In the genomic region with DNA sequence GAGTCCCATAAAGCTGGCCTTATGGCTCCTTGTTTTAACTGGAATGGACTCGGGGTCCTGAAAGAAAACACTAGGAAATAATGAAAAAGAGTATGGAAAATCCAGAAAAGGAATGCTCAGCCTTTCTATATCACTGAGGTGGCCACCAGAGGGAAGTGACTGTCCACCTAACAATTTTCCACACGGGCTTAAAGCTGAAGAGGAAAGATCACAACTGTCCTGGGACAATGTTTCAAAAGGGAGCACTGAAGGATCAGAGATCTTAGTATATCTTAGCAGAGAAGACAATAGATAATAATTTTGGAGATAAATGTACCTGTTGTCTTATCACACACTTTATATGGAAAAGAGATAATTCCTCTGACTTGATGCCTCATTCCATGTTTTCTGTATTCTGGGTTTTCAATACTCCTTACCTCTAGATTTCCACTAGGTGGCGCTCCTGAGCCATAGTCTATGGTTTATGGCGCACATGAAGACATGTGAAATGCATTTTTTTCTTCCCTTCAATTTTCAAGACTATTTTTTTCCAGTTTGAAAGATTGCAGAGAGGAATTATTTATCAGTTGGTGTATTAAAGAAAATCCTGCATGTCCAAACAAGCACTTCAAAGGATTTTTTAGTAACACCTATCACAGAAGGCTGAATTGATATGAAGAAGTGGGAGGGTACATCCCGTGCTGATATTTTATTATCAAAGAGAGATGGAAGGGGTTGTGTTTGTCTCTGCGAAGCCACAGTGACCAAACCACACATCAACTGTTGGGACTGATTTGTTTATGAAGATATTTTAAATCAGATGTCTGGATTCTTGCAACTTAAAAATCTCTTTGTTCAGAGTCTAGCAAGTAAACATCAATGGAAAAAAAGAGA, we compare ENCODE assay signal across 9 mouse cellular contexts.
A peak's percentile ranks its signal among the peaks of the same experiment; 100 is the strongest.
DNase-seq lines count a peak whose midpoint lies in the region; ATAC-seq and TF ChIP-seq lines count a peak whose summit lies in the region.
"Had no signal": no experiment of that assay in that cellular context is flagged by ENCODE, and none has a peak within 500 bp of the region (broad histone marks: within the 10 kb centered on the region; RNA-seq: fewer than 3 reads in every experiment).

No protein-coding gene starts in this region.

- DNase-seq in liver, result peak; percentile 59
- DNase-seq in c-Kit-negative CD71-positive TER-119-positive erythroid progenitor cells, embryonic 14.5 days (ENCODE audit: low read depth, low spot score), result peak; percentile 38
- DNase-seq in forebrain, embryonic 10.5 days (ENCODE audit: extremely low spot score, low spot score), result peak; percentile 61
- peak; percentile 94 for DNase-seq in hindbrain, postnatal 0 days (ENCODE audit: low spot score)
- DNase-seq in left cerebral cortex, adult 18-20 months (ENCODE audit: low spot score in 2 of 2), result peak; percentile 73 to 91
- DNase-seq in midbrain, embryonic 11.5 days (ENCODE audit: low spot score, missing footprints), result peak; percentile 91
- peak; percentile 14 to 19 for DNase-seq in spleen, adult 2 months (ENCODE audit: low read depth in 1 of 2, low spot score in 2 of 2)

- WGBS in liver, embryonic 12.5 days (ENCODE audit: insufficient replicate concordance), result 34% methylated on average over 6 of the region's 6 CpGs
- WGBS in forebrain, embryonic 10.5 days, result 52% methylated on average over 6 of the region's 6 CpGs
- 39% methylated on average over 6 of the region's 6 CpGs for WGBS in hindbrain, postnatal 0 days
- WGBS in midbrain, embryonic 11.5 days, result 46% methylated on average over 6 of the region's 6 CpGs
- 56% methylated on average over 6 of the region's 6 CpGs for WGBS in spleen, adult 2 months

- H3K27me3 ChIP-seq in liver, embryonic 12.5 days (replicated peaks), result no peaks in the 10 kb centered on the region
- H3K27me3 ChIP-seq in forebrain, embryonic 10.5 days (ENCODE audit: poor library complexity, severe bottlenecking), result peaks cover 5% of the 10 kb centered on the region; the same call in 1 of the 2 replicates
- H3K27me3 ChIP-seq in hindbrain, postnatal 0 days (ENCODE audit: insufficient read depth, low read length), result no peaks in the 10 kb centered on the region
- no peaks in the 10 kb centered on the region for H3K27me3 ChIP-seq in midbrain, embryonic 11.5 days (ENCODE audit: control insufficient read depth, insufficient read depth, low read length)
- H3K27me3 ChIP-seq in spleen, adult 2 months (ENCODE audit: control insufficient read depth, insufficient read depth, low read length), result no peaks in the 10 kb centered on the region

- H3K9me3 ChIP-seq in liver, embryonic 12.5 days (replicated peaks), result no peaks in the 10 kb centered on the region
- H3K9me3 ChIP-seq in forebrain, embryonic 10.5 days, result no peaks in the 10 kb centered on the region
- no peaks in the 10 kb centered on the region for H3K9me3 ChIP-seq in hindbrain, postnatal 0 days (ENCODE audit: low read length)
- no peaks in the 10 kb centered on the region for H3K9me3 ChIP-seq in midbrain, embryonic 11.5 days (ENCODE audit: control insufficient read depth, low read length)

- peak; percentile 89 for TF ChIP-seq CTCF in hindbrain, postnatal 0 days (IDR thresholded peaks at IDR 0.05; ENCODE audit: low read depth)
- no peak for TF ChIP-seq CTCF in spleen, adult 2 months (IDR thresholded peaks at IDR 0.05; ENCODE audit: extremely low read depth, insufficient read depth, insufficient read length, insufficient replicate concordance)

- H3K4me2 ChIP-seq in liver, embryonic 12.5 days, result no peak overlapping the region
- no peak overlapping the region for H3K4me2 ChIP-seq in hindbrain, postnatal 0 days (ENCODE audit: low read depth, low read length)
- no peak overlapping the region for H3K4me2 ChIP-seq in midbrain, embryonic 11.5 days

- no peaks in the 10 kb centered on the region for H3K36me3 ChIP-seq in liver, embryonic 12.5 days
- no peaks in the 10 kb centered on the region for H3K36me3 ChIP-seq in forebrain, embryonic 10.5 days (replicated peaks)
- no peaks in the 10 kb centered on the region for H3K36me3 ChIP-seq in hindbrain, postnatal 0 days (ENCODE audit: insufficient read depth, low read length)
- H3K36me3 ChIP-seq in midbrain, embryonic 11.5 days (ENCODE audit: control insufficient read depth, insufficient read depth, low read length), result no peaks in the 10 kb centered on the region
- no peaks in the 10 kb centered on the region for H3K36me3 ChIP-seq in spleen, adult 2 months (ENCODE audit: control insufficient read depth, insufficient read depth, low read length)

- no peaks in the 10 kb centered on the region for H3K4me1 ChIP-seq in liver, embryonic 12.5 days
- H3K4me1 ChIP-seq in forebrain, embryonic 10.5 days, result no peaks in the 10 kb centered on the region
- H3K4me1 ChIP-seq in hindbrain, postnatal 0 days (ENCODE audit: insufficient read depth, low read length), result 0 out of 2 replicates have a peak, but pooled peaks cover 4% of the 10 kb centered on the region
- H3K4me1 ChIP-seq in midbrain, embryonic 11.5 days (ENCODE audit: control insufficient read depth, insufficient read depth, low read length), result no peaks in the 10 kb centered on the region
- no peaks in the 10 kb centered on the region for H3K4me1 ChIP-seq in spleen, adult 2 months (ENCODE audit: control insufficient read depth, insufficient read depth, insufficient read length)

- H3K4me3 ChIP-seq in liver, embryonic 12.5 days, result no peak overlapping the region
- H3K4me3 ChIP-seq in forebrain, embryonic 10.5 days, result no peak overlapping the region
- no peak overlapping the region for H3K4me3 ChIP-seq in hindbrain, postnatal 0 days (ENCODE audit: low read length)
- H3K4me3 ChIP-seq in midbrain, embryonic 11.5 days (ENCODE audit: low read depth, low read length), result no peak overlapping the region
- H3K4me3 ChIP-seq in spleen, adult 2 months (ENCODE audit: extremely low read depth, insufficient read depth, insufficient read length), result no peak overlapping the region
- H3K4me3 ChIP-seq: megakaryocyte, embryonic 14.5 days had no signal

- H3K9ac ChIP-seq in liver, embryonic 12.5 days, result no peak overlapping the region
- H3K9ac ChIP-seq in hindbrain, postnatal 0 days (replicated peaks; ENCODE audit: low read length), result no peak overlapping the region
- no peak overlapping the region for H3K9ac ChIP-seq in midbrain, embryonic 11.5 days (ENCODE audit: low read length)

- TF ChIP-seq POLR2A in spleen, adult 2 months (IDR thresholded peaks at IDR 0.05; ENCODE audit: low read depth, low read length), result no peak

- no peak for ATAC-seq in liver, embryonic 12.5 days
- ATAC-seq in hindbrain, postnatal 0 days, result peak; percentile 86
- peak; percentile 69; the same call in 1 of the 2 replicates for ATAC-seq in midbrain, embryonic 11.5 days (ENCODE audit: low FRiP score)

- no peak overlapping the region for H3K27ac ChIP-seq in liver, embryonic 12.5 days
- no peak overlapping the region for H3K27ac ChIP-seq in forebrain, embryonic 10.5 days
- H3K27ac ChIP-seq in hindbrain, postnatal 0 days, result no peak overlapping the region
- no peak overlapping the region for H3K27ac ChIP-seq in midbrain, embryonic 11.5 days (ENCODE audit: low read depth, low read length)
- no peak overlapping the region for H3K27ac ChIP-seq in spleen, adult 2 months (ENCODE audit: insufficient read depth, low read length)

Comparison
In these comparisons a context has a peak if more than half of its experiments do, and no peak if none do; other contexts are left out.
1. DNase-seq: peak in every context shown above with its lines; median percentile 94 in hindbrain, postnatal 0 days; 91 in midbrain, embryonic 11.5 days; 82 in left cerebral cortex, adult 18-20 months; 61 in forebrain, embryonic 10.5 days; 59 in liver; 38 in c-Kit-negative CD71-positive TER-119-positive erythroid progenitor cells, embryonic 14.5 days; 16 in spleen, adult 2 months.